Mouse (Mus musculus): Measurements from ENCODE around the gene Ehd4. TPM values are rescaled to one million over a fixed set of nuclear protein-coding genes. Genes with fewer than 3 reads are reported as not detected.

The Ehd4 gene
- total RNA-seq, 2 experiments from 2014 or later, result 382 to 400 TPM

GRCm38 (mm10) chr2:120108077-120108476 lies 46.3 kb downstream of the Ehd4 start:
- DNase-seq, result no peak

DNA sequence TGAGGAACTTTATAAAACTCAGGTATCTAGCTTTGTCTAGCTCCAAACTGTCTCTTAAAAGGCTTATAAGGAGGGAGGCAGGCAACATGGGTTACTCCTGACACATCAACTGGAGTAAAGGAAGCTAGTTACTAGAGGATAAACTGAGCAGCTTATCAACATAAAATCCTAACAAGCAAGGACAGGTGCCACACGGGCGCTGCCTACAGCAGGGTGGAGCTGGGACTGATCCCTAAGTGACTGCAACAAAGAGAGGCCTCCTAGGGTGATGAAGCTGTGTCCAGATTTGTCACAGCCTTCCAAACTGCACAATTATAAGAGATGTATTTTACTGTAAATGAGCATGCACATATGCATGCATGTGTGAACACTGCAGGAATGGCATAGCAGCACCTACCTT lies 47.0 kb downstream of the Ehd4 start:
- no peak for DNase-seq

DNA sequence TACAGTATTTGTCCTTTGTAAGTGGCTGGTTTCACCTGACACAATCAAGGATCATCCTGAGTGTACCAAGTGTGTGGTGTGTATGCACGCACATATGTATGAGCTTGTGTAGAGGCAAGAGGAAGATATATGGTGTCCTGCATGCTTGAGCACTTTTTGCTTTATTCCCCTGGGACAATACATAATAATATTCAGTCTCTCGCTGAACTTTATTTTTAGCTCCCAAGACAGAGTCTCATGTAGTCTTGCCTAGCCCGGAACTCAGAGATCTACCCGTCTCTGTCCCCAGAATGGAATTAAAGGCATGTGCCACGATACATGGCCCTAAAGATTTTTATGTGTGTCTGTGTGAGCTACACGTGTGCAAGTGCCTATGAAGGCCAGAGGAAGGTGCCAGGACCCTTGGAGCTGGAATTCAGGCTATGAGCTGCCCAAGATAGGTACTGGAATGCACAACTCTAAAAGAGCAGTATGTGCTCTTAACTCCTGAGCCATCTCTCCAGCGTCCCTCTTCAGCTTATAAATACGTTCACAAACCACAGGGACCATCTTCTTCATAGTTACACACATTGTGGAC lies 47.9 kb downstream of the Ehd4 start:
- DNase-seq, result no peak

GRCm38 (mm10) chr2:120105861-120106260 lies 48.5 kb downstream of the Ehd4 start:
- no peak for DNase-seq

DNA sequence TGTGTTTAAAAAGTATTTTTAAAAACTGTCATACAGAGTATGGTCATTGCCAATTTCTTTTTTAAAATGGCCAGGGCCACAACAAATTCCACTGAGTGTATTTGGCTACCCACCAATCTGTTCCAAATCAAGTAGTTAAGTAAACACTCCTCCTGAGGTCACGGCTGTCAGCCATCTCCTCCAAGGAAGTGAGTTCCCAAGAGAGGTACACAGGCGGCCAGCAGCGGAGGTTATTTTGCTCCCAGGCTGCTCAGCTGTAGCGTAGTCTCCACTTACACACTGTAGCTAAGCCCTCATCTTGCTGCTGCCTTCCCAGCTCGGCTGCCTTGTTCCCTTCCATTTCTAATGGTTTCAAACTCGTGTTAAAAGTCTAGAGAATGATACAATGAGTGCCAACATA lies 51.5 kb downstream of the Ehd4 start:
- peak; percentile 70 to 85 for DNase-seq

DNA sequence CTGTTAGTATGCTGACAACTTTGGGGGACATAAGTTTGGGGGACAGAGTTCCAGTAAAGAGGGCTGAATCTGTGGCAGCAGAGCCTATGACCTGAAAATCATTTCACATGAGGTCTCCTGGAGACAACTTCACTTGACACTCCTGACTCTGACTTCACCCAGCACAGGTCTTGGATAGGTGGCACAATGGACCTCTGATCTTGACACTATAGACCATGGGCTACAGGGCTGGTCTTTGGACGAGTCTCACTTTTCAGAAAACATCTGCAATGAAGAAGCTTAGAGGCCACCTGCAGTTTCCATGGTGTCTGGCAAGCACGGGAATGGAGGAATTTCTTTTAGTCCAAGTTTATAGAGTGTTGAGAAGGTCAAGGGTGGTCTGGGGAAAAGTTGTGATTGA lies 52.0 kb downstream of the Ehd4 start:
- DNase-seq, result peak in 1 of 2 experiments; percentile 59

DNA sequence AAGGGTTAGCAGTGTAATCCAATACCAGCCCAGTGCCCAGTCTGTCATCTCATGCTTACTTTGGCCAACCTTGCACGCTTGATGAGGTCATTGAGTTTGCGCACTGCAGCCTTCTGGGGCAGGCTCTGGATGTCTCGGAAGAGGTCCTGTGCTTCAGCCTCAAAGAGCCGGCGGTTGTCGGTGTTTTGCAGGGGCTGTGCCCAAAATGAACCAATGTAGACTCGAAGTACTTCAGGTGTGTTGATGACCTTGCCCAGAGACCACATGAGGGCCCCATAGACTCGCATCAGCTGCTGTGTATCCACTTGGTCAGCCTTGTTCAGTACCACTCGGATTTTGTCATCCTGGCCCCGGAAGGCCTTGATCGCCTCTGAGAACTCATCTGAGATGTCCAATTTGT lies 52.4 kb downstream of the Ehd4 start:
- no peak for DNase-seq

GRCm38 (mm10) chr2:120099886-120100285 lies 54.5 kb downstream of the Ehd4 start:
- peak; percentile 75 to 86 for DNase-seq

GRCm38 (mm10) chr2:120099263-120099662 lies 55.1 kb downstream of the Ehd4 start:
- DNase-seq, result no peak

DNA sequence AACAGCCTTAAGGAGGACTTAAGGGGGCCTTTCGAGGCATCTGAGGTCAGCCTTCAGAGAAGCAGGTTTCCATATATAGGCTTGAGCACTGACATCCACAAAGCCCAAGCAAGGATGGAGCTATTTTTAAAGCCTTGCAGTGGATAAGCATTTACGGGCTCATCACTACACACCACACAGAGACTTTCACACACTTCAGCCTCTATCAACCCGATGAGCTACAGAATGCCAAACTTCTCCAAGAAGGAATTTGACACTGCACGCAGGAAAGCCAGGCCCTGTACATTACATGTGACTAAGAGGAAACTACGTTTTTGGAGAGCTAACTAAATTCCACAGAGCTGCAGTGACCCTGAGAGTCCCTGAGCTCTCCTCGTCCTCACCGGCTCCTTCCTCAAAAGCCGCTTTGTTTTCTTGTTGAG lies 55.6 kb downstream of the Ehd4 start:
- peak; percentile 68 to 75 for DNase-seq

DNA sequence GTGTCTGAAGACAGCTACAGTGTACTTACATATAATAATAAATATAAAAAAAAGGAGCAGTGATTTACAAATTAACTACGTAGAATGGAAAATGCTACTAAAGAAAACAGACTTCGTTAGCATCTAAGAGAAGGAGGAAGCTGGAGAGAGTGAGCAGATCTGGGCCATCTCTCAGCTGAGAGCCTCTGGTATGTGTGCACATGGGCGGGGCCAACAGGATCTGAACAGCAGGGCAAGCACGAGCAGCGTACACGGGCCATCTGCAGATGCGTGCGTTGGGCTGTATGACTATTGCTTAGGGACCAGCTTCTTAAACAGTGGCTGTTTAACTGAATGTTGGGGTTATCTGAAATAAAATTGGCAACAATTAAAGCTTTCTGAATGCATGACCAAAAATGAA lies 56.5 kb downstream of the Ehd4 start:
- peak; percentile 63 to 74 for DNase-seq

GRCm38 (mm10) chr2:120096711-120097110 lies 57.7 kb downstream of the Ehd4 start:
- no peak for DNase-seq

DNA sequence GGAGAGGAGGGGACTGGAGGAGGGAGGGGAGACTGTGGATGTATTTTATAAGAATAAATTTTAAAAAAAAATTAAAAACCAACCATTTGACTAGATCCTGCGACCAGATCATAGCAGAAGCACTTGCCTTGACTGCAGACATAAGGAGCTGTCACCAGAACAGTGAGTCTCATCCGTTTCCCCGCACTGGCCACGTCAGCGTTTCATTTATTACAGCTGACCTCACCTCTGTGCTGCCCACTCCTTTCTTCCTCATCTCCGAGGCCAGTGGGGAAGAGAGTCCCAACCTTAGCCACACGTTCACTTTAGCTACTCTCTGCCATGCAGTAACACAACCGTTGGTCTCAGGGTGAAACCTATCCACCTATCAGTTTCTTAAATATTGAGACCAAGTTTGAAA lies 58.2 kb downstream of the Ehd4 start:
- DNase-seq, result no peak

DNA sequence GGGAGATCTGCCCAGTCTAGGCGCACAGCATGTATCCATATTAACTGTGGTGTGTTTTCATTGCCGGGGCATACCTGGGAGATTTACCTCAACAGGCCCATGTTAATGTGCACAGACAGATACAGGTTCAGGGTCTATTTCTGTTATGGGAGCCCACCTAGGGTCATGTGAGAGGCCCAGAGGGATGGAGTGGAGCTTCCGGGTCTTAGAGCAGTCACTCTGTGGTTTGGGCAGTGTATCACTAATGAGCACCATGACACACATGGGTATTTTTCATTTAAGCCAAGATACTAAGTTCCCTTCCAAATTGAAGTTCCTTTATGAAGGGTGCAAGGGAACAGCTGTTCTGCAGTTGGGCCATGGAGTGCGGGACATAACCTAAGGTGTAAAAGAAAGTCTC lies 59.2 kb downstream of the Ehd4 start:
- DNase-seq, result no peak

DNA sequence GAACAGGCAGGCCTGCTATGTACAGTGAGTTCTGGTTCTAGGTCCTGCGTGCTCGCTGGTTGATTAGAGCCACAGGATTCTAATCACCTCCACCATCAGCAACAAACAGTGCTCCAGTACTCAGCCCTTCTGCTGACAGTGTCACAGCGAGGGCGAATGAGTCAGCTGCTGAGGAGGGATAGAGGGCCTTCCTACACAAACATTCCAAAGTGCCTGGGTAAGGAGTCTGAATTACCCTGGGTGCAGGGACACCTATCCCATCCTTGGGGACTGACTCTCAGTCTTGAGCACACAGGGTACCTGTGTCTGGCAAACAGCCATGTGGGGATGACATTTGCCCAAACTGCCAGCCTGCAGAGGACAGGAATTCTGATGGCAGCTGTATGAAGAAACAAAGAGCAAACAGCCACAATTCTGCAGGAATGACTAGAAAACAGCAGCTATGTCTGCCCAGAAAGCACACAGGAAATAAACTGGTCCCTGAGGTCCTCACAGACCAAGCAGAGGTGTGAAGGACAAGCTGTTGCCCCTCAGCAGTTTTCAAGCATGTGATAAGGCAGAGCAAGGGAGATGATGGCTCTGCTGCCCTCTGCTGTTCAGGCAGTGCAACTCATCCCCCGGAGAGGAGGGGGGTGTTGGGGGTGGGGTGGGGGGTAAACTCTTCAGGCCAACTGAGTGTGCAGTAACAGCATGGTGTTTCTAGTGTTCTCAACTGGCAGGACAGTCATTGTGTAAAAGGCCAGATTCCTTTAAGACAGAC lies 60.6 kb downstream of the Ehd4 start:
- peak; percentile 63 to 80 for DNase-seq

DNA sequence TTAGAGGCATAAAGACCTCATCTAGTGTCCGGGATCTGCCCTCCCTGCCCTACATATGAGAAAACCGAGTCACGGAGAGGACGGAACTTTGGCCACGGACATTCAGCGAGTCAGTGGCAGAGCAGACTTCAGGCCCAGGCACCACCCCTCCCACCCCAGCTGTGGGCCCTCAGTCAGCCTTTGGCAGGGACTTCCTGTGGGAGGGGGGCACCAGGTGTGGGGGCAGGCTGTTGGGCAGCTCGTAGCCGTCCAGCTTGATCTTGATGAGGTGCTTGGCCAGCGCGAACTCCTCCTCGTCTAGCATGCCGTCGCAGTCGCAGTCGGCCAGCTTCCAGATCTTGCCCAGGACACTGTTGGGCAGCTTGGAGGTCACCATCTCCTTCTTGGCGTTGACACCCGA lies 63.4 kb downstream of the Ehd4 start:
- no peak for DNase-seq

DNA sequence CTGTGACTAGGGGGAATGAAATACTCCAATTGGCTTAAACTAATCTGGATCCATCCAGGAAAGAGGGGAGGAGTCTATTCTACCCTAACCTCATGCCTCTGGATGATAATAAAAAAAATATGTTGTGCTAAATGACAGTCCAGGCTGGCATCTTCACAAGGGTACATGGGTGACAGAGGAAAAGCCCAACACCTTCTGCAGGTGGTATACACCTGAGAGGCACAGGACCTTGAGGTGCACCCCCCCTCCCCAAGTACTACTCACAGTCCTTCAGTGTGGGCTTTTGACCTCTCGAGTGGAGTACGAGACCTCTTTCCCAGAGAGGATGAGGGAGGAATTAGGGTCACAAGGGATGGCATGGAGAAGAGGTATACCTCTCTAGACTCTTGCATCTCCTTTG lies 66.5 kb downstream of the Ehd4 start:
- DNase-seq, result no peak

DNA sequence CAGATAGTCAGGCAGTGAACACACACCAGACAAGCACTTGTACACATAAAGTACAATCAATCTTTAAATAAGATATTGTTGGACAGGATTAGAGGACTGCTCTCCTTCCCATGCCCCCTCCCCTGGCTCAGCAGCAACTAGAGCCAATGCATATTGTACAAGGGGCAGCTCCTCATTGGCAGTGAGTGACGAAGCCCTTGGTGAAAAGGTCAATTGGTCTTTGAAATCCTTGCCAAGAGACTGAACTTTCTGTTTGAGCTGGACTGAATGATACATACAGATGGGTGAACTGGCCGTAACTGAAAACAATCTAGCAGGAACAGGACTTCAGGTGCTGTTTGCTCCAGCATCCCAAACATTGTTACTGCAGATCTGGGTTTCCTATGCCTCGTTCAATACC lies 67.0 kb downstream of the Ehd4 start:
- DNase-seq, result no peak

GRCm38 (mm10) chr2:120086038-120086437 lies 68.4 kb downstream of the Ehd4 start:
- no peak for DNase-seq

GRCm38 (mm10) chr2:120084593-120085361 lies 69.6 kb downstream of the Ehd4 start:
- peak; percentile 75 to 78 for DNase-seq

- DNase-seq, result no peak
These were observed 72.0 kb downstream of the Ehd4 start for GRCm38 (mm10) chr2:120082416-120082815.

- DNase-seq, result peak; percentile 39 to 52
These were observed 78.2 kb downstream of the Ehd4 start for GRCm38 (mm10) chr2:120076076-120076705.

- no peak for DNase-seq
These were observed 80.3 kb downstream of the Ehd4 start for GRCm38 (mm10) chr2:120074096-120074495.

Data from heart, adult 18-20 months (tissue).